Mouse (Mus musculus) thymus, postnatal 25 days (tissue): ENCODE data around the gene Tmem50b.
A peak's percentile ranks its signal among the peaks of the same experiment; 100 is the strongest.

Source experiments
- DNase-seq: peaks from one replicate; pipeline ENCODE4 v3.0.0; 2022

The Tmem50b gene

GRCm38 (mm10) chr16:91561541-91562457, 35.8 kb downstream of the Tmem50b start:
- DNase-seq, result no peak

GRCm38 (mm10) chr16:91561099-91561498, 36.5 kb downstream of the Tmem50b start:
- DNase-seq, result peak; percentile 44

- no peak for DNase-seq
Observed at GRCm38 (mm10) chr16:91557693-91558092, 39.9 kb downstream of the Tmem50b start.

GRCm38 (mm10) chr16:91557214-91557613, 40.4 kb downstream of the Tmem50b start:
- DNase-seq, result no peak

GRCm38 (mm10) chr16:91556659-91557058, 40.9 kb downstream of the Tmem50b start:
- no peak for DNase-seq

GRCm38 (mm10) chr16:91555017-91555605, 42.5 kb downstream of the Tmem50b start:
- DNase-seq, result no peak

- peak; percentile 48 for DNase-seq
Observed at GRCm38 (mm10) chr16:91553625-91554024, 44.0 kb downstream of the Tmem50b start.

- no peak for DNase-seq
Observed at GRCm38 (mm10) chr16:91552072-91552471, 45.5 kb downstream of the Tmem50b start.

- no peak for DNase-seq
Observed at GRCm38 (mm10) chr16:91551081-91551524, 46.5 kb downstream of the Tmem50b start.

GRCm38 (mm10) chr16:91549616-91550015, 48.0 kb downstream of the Tmem50b start:
- no peak for DNase-seq

GRCm38 (mm10) chr16:91548996-91549395, 48.6 kb downstream of the Tmem50b start:
- no peak for DNase-seq

GRCm38 (mm10) chr16:91548586-91548985, 49.0 kb downstream of the Tmem50b start:
- DNase-seq, result no peak

- DNase-seq, result no peak
Observed at GRCm38 (mm10) chr16:91547974-91548373, 49.6 kb downstream of the Tmem50b start.

- peak; percentile 75 for DNase-seq
Observed at GRCm38 (mm10) chr16:91546836-91547741, 50.5 kb downstream of the Tmem50b start, which contains the start of gene Ifngr2. Gene Ifngr2 (plus strand): TSS chr16:91547072.

- peak; percentile 56 for DNase-seq
Observed at GRCm38 (mm10) chr16:91546391-91546835, 51.2 kb downstream of the Tmem50b start.

GRCm38 (mm10) chr16:91545597-91546281, 51.9 kb downstream of the Tmem50b start:
- peak; percentile 76 for DNase-seq

- DNase-seq, result no peak
Observed at GRCm38 (mm10) chr16:91543619-91544018, 54.0 kb downstream of the Tmem50b start.

- DNase-seq, result peak; percentile 77
Observed at GRCm38 (mm10) chr16:91541573-91542081, 56.0 kb downstream of the Tmem50b start.

- DNase-seq, result peak; percentile 45
Observed at GRCm38 (mm10) chr16:91538513-91538912, 59.1 kb downstream of the Tmem50b start.

- no peak for DNase-seq
Observed at GRCm38 (mm10) chr16:91538051-91538450, 59.5 kb downstream of the Tmem50b start.

GRCm38 (mm10) chr16:91537065-91537464, 60.5 kb downstream of the Tmem50b start:
- no peak for DNase-seq

- no peak for DNase-seq
Observed at GRCm38 (mm10) chr16:91536372-91536771, 61.2 kb downstream of the Tmem50b start.
